Mouse (Mus musculus) midbrain, embryonic 16.5 days (tissue): ENCODE results near the gene Gm7361. TPM values are rescaled to one million over a fixed set of nuclear protein-coding genes. Genes with fewer than 3 reads are reported as not detected.
"Not testable (repeated sequence)": the region's sequence is repeated elsewhere in the genome, so short reads cannot be mapped to it uniquely, and the experiment has no call there.

ENCODE experiments used
- ATAC-seq: fragments of 200-750 bp; cut with Nextera tagmentation; 2 replicates; pipeline ENCODE4 v1.8.0; 2017; ENCODE audit warnings: moderate TSS enrichment
- H3K27ac ChIP-seq: fragments of 300-500 bp; sonication (generic); 2 replicates; pipeline ENCODE4 v1.5.1; 2014; ENCODE audit warnings: mild to moderate bottlenecking, low read length, mixed read lengths
- H3K27me3 ChIP-seq: fragments of 300-500 bp; sonication (generic); 2 replicates; pipeline ENCODE4 v1.6.1; 2014; ENCODE audit warnings: low read depth, low read length, mixed read lengths; ENCODE audit not compliant: control insufficient read depth, insufficient read depth
- H3K36me3 ChIP-seq: fragments of 300-500 bp; sonication (generic); 2 replicates; pipeline ENCODE4 v1.6.1; 2014; ENCODE audit warnings: mild to moderate bottlenecking, low read length, moderate library complexity, mixed read lengths; ENCODE audit not compliant: control insufficient read depth, insufficient read depth
- H3K4me1 ChIP-seq: fragments of 300-500 bp; sonication (generic); 2 replicates; pipeline ENCODE4 v1.6.1; 2014; ENCODE audit warnings: mild to moderate bottlenecking, low read length, mixed read lengths; ENCODE audit not compliant: control insufficient read depth, insufficient read depth
- H3K4me2 ChIP-seq: fragments of 300-500 bp; sonication (generic); 2 replicates; pipeline ENCODE4 v1.6.1; 2014; ENCODE audit warnings: mild to moderate bottlenecking, low read length, mixed read lengths
- H3K4me3 ChIP-seq: fragments of 300-500 bp; sonication (generic); 2 replicates; pipeline ENCODE4 v1.5.1; 2014; ENCODE audit warnings: low read depth, mild to moderate bottlenecking, low read length, moderate library complexity, mixed read lengths
- H3K9ac ChIP-seq: fragments of 300-500 bp; sonication (generic); 2 replicates; pipeline ENCODE4 v1.6.1; 2014; ENCODE audit warnings: low read depth, low read length, mixed read lengths
- H3K9me3 ChIP-seq: fragments of 300-500 bp; sonication (generic); replicated peaks from 2 replicates; pipeline ENCODE4 v1.6.1; 2014; ENCODE audit warnings: mild to moderate bottlenecking, low read length, mixed read lengths; ENCODE audit not compliant: control insufficient read depth, poor library complexity, severe bottlenecking
- WGBS: fragments of 180-500 bp; shearing (Covaris S2); extraction: QIAGEN DNeasy Blood & Tissue Kit; methylation state at CpG from one replicate; pipeline ENCODE4 v1.1.7; 2014; 5-methylcytosine and 5-hydroxymethylcytosine counted together
- polyA plus RNA-seq: library from polyadenylated mRNA; unstranded; fragments of >200 nt; fragmentation: Nextera tagmentation; extraction: Ambion mirVana; gene quantifications from 2 replicates; pipeline ENCODE4 v1.2.1, GENCODE M21; 2015

Gm7361 gene
- 0.36 and 0.49 TPM in 2 replicates for polyA plus RNA-seq

DNA sequence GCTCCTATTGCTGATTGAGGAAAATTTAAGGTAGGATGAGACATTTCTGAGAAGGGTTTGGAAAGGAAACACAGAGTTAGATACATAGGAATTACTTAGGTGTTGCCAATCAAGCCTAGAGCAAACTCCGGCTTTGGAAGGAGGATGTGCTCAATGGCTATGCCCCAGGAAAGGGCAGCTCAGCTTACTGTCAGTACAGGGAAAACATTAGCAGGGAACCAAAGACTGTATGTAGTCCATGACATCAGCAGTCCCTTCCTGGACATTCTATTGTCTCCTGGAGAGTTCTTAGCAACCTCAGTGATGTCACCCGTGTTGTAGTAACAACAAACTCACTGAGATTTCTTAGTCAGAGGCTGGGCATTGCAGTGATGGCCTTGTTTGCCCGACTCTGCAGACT lies at the start of gene Gm7361:
TSS of gene Gm7361 (plus strand) at position 301 of the 400 bp plus-strand sequence.
- H3K9ac ChIP-seq, H3K4me3 ChIP-seq, H3K4me2 ChIP-seq, ATAC-seq, H3K27ac ChIP-seq, H3K9me3 ChIP-seq, H3K27me3 ChIP-seq, H3K36me3 ChIP-seq, H3K4me1 ChIP-seq: not testable (repeated sequence)
- 85% methylated on average over 3 of the region's 3 CpGs for WGBS

DNA sequence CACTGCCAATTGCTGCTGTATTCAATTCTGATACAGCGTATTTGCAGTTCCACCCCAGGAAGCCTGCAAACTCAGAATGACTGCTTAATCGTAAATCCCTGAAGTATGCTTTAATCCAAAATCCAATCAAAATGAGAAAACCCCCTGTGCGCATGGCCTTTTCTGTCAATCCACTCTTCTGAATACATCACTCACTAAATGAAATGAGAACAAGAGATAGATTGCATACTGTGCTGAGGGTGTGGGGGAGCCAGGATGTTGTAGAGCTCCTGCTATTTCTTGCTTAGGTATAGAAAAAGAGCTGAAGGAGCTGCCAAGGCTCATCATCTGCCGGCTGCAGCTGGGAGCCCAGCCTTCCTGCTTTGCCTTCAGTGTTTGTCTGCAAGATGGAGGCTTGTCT lies 46.5 kb upstream of the Gm7361 start:
- Histone ChIP-seq H3K9ac (no peak overlapping the region; the same call in 1 of the 2 replicates), H3K4me2 (peak overlapping the region; percentile 15)
- ATAC-seq: peak; percentile 84

DNA sequence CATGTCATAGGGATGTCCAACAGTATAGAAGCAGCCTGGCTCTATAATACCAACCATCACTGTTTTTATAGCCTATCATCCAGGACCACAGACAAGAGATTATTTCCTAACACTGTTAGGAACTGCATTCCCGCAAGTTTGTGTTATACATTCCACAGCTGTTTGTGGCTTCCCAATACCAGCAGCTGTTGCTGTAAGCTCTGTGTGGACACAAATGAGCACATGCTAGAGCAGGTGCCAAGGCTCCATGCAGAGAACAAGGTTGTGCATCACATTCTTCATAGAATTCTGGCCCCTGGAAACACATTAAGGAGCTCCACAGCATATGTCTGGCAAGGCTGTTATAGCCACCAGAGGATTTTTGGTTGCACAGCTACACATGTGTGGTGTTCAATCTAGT lies 35.4 kb upstream of the Gm7361 start:
- 88% methylated on average over 1 of the region's 1 CpGs for WGBS
- H3K36me3 ChIP-seq: no peaks in the 10 kb centered on the region

More for the DNA sequence above, 46.5 kb upstream of the Gm7361 start:
- WGBS: 11% methylated on average over 4 of the region's 4 CpGs
- no peaks in the 10 kb centered on the region for H3K27me3 ChIP-seq
- peaks cover 11% of the 10 kb centered on the region for H3K4me1 ChIP-seq
- H3K36me3 ChIP-seq: no peaks in the 10 kb centered on the region
- no peaks in the 10 kb centered on the region for H3K9me3 ChIP-seq
- H3K4me3 ChIP-seq: no peak overlapping the region
- peak overlapping the region; percentile 69 for H3K27ac ChIP-seq

DNA sequence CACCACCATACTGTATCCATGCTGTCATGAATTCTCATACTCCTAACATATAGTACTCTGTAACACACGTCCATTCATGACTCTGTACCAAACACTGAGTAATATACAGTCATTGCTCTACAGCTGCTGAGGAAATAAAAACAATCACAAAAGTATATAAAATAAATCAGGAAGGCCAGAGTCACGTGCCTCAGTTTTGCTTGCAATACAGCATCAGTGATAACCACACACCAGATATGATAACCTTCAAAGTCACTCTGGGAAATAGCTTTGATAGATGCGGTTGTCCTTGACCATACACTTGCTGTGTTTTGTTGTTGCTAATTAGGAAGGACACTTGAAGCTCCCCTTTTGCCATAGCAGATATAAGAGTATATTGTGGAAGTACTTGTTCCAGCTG lies 9.2 kb downstream of the Gm7361 start:
- not testable (repeated sequence) for H3K27me3 ChIP-seq, H3K9me3 ChIP-seq, H3K4me2 ChIP-seq, H3K4me3 ChIP-seq, H3K4me1 ChIP-seq, H3K27ac ChIP-seq, ATAC-seq, H3K36me3 ChIP-seq, H3K9ac ChIP-seq
- WGBS: 88% methylated on average over 3 of the region's 3 CpGs

More for the DNA sequence above, 35.4 kb upstream of the Gm7361 start:
- Histone ChIP-seq H3K4me3 (no peak overlapping the region), H3K4me1 (no peaks in the 10 kb centered on the region), H3K27me3 (no peaks in the 10 kb centered on the region), H3K27ac (no peak overlapping the region), H3K9me3 (no peaks in the 10 kb centered on the region), H3K9ac (no peak overlapping the region), H3K4me2 (no peak overlapping the region)
- ATAC-seq: no peak

DNA sequence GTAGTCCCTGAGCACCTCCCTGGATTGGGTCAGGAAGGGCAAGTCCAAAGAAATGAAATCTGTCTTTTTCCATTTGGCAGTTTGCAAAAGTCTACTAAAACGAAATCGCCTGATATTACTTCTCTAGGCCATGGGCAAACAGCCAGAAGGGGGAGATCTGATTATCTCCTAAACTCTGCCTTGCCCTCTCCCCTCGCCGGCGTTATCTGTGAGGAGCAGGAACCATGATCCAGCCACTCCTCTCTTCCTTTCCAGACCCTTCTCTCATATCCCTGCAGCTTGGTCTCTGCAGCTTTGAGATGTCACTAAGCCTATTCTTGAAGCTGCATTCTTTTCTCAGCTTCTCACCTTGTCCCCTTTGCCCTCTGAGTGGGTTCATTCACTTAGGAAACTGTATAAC lies 22.9 kb downstream of the Gm7361 start:
- Histone ChIP-seq H3K4me3 (no peak overlapping the region), H3K27me3 (no peaks in the 10 kb centered on the region), H3K9me3 (no peaks in the 10 kb centered on the region; the same call in 1 of the 2 replicates), H3K9ac (no peak overlapping the region), H3K4me1 (no peaks in the 10 kb centered on the region), H3K4me2 (no peak overlapping the region), H3K27ac (no peak overlapping the region), H3K36me3 (no peaks in the 10 kb centered on the region)
- 90% methylated on average over 5 of the region's 5 CpGs for WGBS
- no peak for ATAC-seq

DNA sequence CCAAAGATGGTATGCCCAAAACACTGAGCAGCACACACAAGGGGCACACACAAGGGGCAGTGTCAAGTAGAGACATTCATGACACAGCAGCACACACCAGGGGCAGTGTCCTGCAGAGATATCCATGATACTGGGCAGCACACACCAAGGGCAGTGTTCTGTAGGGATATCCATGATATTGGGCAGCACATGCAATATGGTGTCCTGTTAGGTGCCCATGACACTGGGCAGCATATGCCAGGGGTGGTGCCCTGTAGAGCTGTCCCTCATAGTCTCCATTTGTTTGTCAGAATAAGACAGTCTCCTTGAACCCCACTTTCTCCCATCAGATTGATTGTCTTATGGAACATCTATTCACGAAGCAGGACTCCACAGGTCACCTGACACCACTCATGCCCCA lies 24.2 kb downstream of the Gm7361 start:
- Histone ChIP-seq H3K4me2 (no peak overlapping the region), H3K36me3 (no peaks in the 10 kb centered on the region), H3K4me1 (no peaks in the 10 kb centered on the region), H3K27me3 (no peaks in the 10 kb centered on the region), H3K4me3 (no peak overlapping the region), H3K27ac (no peak overlapping the region), H3K9ac (no peak overlapping the region), H3K9me3 (no peaks in the 10 kb centered on the region; the same call in 1 of the 2 replicates)
- 0 out of 2 replicates have a peak, but pooled peaks have one; percentile 25 for ATAC-seq
- WGBS: 96% methylated on average over 1 of the region's 1 CpGs

DNA sequence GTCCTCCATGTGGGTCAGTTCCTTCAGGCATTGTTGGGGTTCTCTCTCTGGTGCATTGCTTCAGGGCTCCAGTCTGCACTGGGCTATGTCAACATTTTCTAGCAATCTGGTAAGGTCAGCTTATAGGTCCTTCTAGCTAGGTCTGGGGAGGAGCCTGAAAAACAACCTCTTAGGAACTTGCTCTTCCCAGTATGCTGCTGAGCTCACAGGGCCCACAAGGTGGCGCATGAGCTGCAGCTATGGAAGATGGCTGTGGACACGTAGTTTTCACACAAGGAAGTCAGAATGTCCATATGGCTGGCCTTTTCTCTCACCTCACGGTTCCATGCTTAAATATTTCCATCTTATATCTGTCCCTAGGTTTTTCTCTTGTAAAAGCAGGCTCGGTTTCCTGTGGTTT lies 24.8 kb downstream of the Gm7361 start:
- H3K4me1 ChIP-seq: no peaks in the 10 kb centered on the region
- H3K27ac ChIP-seq: no peak overlapping the region
- no peak overlapping the region for H3K4me3 ChIP-seq
- no peaks in the 10 kb centered on the region for H3K27me3 ChIP-seq
- ATAC-seq: peak; percentile 77
- H3K9me3 ChIP-seq: no peaks in the 10 kb centered on the region; the same call in 1 of the 2 replicates
- H3K9ac ChIP-seq: no peak overlapping the region
- 3% methylated on average over 4 of the region's 4 CpGs for WGBS
- no peak overlapping the region for H3K4me2 ChIP-seq
- H3K36me3 ChIP-seq: no peaks in the 10 kb centered on the region

DNA sequence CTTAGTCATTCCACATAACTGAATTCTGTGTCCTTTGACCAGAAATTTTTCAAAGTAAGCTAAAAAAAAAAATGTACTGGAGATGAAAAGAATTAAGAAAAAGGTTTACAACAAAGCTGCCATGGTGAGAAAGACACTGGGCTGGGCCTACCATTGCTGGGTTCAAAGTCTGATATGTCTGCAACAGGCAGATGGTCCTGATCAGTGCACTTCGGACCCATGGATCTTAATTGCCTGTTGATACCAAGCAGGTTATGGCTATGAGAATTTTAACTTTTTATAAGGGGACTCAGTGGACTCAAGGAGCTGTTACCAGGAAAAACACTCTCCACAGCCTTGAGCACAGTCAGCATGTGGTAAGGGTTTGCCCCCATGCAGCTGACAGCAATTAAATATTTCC lies 25.9 kb downstream of the Gm7361 start:
- H3K27me3 ChIP-seq: no peaks in the 10 kb centered on the region
- no peak overlapping the region for H3K27ac ChIP-seq
- H3K4me2 ChIP-seq: no peak overlapping the region
- H3K9ac ChIP-seq: no peak overlapping the region
- WGBS: 93% methylated on average over 1 of the region's 1 CpGs
- no peaks in the 10 kb centered on the region for H3K4me1 ChIP-seq
- H3K36me3 ChIP-seq: no peaks in the 10 kb centered on the region
- H3K9me3 ChIP-seq: no peaks in the 10 kb centered on the region; the same call in 1 of the 2 replicates
- no peak overlapping the region for H3K4me3 ChIP-seq
- no peak for ATAC-seq

DNA sequence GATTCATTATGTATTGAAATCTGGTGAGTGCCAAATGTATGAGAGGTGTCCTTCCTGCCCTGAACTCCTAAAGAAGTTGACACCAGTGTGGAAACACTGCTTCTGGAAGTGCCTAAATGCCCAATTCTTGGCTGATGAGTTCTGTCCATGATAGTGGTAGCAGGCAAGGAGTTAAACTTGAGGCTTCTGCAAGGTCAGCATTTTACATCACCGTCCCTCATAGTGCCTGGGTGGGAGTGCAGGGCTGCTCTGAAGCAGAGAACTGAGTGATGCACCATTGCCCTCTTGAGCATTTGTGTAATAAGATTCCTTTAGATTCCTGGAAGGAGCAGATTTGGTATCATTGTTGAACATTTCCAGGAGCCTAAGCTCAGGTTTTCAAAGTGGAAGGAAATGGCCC lies 34.1 kb downstream of the Gm7361 start:
- H3K27ac ChIP-seq: no peak overlapping the region
- WGBS: 84% methylated on average over 1 of the region's 1 CpGs
- no peaks in the 10 kb centered on the region for H3K27me3 ChIP-seq
- no peaks in the 10 kb centered on the region for H3K36me3 ChIP-seq
- no peak overlapping the region for H3K9ac ChIP-seq
- no peak overlapping the region for H3K4me3 ChIP-seq
- H3K4me1 ChIP-seq: no peaks in the 10 kb centered on the region
- H3K9me3 ChIP-seq: no peaks in the 10 kb centered on the region
- ATAC-seq: no peak
- H3K4me2 ChIP-seq: no peak overlapping the region
